Mouse (Mus musculus) heart, postnatal 0 days (tissue): ENCODE data around the gene Ldhb.

Experiments
- CTCF ChIP-seq: IDR thresholded peaks from 2 replicates; pipeline ENCODE4 v1.5.1; 2016; ENCODE audit warnings: antibody characterized with exemption, control low read depth, low read depth
- EP300 ChIP-seq: IDR thresholded peaks from 2 replicates; pipeline ENCODE4 v1.6.1; 2016; ENCODE audit warnings: antibody characterized with exemption, low read depth

DNA sequence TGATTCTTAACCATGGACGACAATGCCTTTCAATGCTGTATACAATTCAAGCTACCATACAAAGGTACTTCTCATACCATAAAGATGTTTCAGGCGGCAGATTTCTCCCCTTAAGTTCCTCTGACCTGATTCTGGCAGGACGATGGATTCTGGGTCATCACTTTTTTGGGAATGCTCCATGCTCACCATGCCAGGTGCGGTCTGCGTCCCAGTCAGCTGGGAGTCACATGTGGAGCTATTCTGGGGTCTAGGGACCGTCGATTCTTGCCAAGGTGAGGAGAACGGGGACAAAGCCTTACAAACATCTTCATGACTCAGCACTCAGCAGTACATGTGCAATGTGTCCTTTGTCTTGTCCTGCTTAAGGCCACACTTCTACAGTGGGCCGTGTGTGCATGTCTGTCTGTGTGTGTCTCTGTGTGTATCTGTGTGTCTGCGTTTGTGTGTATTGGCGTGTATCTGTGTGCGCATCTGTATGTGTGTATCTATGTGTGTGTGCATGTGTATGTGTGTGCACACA, 13.9 kb upstream of the Ldhb start:
- TF ChIP-seq CTCF (no peak), EP300 (no peak)
